Mouse (Mus musculus) liver, embryonic 14.5 days (tissue): ENCODE measurements around the gene Tmem262.

Experiments
- CTCF ChIP-seq: IDR thresholded peaks from 2 replicates; pipeline ENCODE4 v1.5.1; 2016; ENCODE audit warnings: antibody characterized with exemption, low read depth, control low read depth
- EP300 ChIP-seq: IDR thresholded peaks from 2 replicates; pipeline ENCODE4 v1.6.1; 2016; ENCODE audit warnings: antibody characterized with exemption, low read depth

DNA sequence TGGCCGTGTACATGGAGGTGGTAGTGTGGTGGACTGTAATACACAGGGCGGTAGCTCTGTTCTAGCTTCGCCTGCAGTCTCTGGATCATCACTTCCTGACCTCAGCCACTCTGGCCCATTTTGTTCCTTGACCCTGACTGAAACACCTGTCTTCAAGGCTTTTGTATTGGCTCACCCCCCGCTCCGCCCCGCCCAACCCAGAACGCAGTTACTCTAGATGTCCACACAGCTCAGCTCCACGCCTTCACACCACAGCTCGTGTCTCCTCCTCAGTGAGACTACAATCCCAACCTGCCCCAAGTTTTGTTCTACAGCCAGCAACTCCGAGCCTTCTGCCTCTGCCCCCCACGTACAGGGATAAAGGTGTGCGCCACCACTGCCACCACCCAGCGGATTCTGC is 9.0 kb downstream of the Tmem262 start:
- TF ChIP-seq CTCF (no peak), EP300 (no peak)
